Mouse (Mus musculus): Measurements from ENCODE around the gene Slc11a1.
"Not testable (repeated sequence)": the region's sequence is repeated elsewhere in the genome, so short reads cannot be mapped to it uniquely, and the experiment has no call there.

GRCm38 (mm10) chr1:74396456-74397222, 21.6 kb downstream of the Slc11a1 start:
- not testable (repeated sequence) for TF ChIP-seq CTCF, EP300 (IDR thresholded peaks at IDR 0.05; ENCODE audit: low read depth)

Data from heart, postnatal 0 days (tissue).